Mouse (Mus musculus): ENCODE data around the gene Emc9.

Emc9 gene

DNA sequence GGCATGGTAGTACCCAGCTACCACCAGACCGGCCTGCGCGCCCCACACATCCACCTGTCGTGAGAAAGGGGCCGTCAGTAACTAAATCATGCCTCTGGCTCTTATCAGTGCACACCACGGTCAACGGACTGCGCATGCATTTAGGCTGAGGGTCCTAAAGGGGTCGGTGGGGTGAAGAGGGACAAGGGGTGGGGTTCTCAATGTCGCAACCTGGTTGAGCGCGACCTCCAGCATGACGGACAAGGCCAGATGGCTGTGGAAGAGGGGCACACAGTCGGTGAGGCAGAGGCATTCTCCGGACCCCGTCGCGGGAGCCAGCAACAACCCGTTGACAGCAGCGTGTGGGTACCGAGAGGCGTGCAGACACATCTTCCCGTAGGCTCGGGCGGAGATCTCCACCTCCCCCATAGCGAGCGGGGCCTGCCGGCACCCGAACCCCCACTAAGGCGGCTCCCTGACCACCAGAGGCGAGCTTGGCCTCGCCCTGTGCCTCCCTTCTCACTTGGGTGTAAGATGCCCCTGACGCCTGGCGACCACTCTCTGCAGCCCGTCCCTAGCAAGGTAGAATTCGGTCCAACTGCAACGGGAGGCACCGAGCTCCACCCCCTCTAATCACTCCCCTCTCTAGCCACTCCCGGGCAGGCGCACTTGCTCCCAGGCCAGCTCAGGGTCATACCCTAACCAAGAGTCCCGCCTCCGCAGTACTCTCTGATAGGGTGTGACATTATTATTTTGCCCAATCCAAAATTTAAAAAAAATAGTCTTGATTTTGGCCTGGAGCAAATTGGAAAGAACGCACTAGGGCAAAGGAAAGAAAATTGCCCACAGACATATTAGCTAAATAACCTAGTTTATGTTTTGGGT is at the start of gene Emc9:
Gene Emc9, minus strand, starts transcription at position 601 of the 864 bp plus-strand sequence.
- peak; percentile 81 for DNase-seq

DNA sequence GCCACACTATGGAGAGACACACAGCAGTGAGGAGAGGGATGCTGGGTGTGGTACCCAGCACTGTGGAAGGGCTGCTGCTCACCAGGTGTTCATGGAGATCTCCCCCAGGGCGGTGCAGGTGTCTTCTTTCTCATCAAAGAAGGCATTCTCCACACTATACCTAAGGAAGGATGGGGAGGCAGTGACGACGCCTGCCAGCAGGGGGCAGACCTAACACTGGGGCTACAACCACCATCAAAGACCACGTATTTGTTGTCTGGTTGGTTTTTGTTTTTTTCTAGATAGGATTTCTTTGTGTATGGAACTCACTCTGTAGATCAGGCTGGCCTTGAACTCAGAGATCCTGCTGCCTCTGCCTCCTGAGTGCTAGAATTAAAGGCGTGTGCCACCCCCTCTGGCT is 44.2 kb upstream of the Emc9 start:
- peak; percentile 30 for DNase-seq

DNA sequence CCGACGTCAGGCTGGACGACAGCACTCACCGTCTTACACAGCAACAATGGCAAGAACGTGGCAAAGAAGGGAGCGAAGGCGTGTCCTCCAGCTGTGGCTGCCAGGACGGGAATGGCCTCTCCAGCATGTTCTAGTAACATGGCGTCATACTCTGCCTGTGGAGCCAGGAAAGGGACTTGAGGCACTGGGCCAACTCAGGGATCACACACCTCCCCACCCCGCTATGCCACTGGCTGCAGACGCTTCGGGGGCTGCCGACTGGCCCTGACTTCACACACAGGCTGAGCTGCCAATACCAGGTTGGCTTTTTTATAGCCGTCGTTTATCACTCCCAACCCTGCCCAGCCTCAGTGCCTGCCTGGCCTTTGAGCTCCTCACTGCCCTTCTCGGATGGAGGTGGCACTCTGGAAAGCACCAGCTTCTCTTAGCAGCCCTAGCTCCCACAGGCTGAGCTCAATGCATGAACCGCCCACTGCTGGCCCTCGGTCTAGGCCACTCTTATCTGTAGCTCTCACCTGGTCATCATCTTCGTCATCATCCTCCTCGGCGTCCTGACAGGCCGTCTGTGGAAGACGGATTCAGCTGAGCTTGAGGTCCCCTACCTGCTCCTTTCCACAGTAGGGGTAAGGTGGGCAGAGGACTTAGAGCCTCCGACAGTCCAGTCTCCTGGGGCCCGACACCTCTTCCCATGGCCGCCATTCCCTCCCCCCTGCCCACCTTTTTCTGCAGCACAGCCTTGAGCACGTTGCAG is 43.1 kb upstream of the Emc9 start:
- no peak for DNase-seq

DNA sequence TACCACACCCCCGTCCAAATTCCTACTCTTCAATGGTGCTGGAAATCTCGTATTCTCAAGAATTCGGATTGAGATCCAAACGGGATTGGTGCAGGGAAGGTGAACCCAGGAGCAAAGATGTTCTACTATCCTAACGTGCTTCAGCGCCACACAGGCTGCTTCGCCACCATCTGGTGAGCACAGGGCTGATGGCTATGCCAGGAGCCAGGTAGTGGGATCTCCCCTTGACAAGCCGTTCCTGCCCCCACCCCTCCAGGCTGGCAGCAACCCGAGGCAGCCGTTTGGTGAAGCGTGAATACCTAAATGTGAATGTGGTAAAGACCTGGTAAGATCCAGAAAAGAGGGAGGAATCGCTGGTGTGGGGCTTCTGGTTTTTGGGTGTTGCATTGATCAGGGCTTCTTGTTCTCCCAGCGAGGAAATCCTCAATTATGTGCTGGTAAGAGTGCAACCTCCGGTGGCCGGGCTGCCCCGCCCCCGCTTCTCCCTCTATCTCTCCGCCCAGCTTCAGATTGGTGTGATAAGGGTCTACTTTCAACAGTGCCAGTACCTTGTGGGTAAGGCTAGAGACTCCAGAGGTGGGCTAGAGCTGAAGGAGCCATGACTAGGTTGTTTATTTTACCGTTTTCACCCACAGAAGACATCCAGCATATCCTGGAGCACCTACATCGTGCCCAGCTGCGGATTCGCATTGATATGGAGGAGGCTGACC is 33.5 kb upstream of the Emc9 start:
- no peak for DNase-seq

DNA sequence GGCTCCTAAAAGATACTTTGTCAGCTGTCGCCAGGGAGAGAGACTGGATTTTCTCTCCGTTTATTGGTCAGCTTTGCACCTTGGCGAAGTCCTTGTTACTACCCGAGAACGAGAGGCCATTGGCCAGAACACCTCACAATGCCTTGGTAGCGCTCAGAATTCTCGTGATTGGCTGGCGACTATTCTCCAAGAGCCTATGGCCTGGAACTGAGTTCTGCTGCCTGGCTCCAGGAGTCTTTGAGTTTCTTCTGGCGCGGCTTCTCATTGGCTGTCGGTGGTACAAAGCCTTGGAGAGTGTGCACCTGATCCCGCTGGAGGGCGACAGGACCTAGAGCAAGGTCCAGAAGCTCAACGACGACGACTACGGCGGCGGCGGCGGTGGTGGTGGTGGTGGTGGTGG is 32.7 kb upstream of the Emc9 start, which contains the start of gene Rec8:
Gene Rec8, plus strand, starts transcription at position 216 of the 400 bp plus-strand sequence.
- DNase-seq, result peak; percentile 69

DNA sequence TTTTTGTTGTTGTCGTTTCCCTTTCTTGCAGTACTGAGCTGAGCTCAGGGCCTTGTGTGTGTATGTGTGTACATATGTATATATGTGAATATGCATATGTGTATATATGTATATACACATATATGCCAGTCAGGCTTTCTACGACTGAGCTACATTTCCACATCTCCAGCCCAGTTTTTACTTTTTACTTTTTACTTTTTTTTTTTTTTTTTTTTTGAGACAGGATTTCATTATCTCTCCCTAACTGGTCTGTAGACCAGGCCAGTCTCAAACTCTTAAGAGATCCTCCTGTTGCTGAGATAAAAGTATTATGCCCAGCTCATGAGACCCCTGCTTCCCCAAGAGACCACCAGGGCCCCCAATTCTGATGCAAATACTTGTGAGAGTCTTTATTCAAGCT is 31.7 kb upstream of the Emc9 start:
- no peak for DNase-seq

DNA sequence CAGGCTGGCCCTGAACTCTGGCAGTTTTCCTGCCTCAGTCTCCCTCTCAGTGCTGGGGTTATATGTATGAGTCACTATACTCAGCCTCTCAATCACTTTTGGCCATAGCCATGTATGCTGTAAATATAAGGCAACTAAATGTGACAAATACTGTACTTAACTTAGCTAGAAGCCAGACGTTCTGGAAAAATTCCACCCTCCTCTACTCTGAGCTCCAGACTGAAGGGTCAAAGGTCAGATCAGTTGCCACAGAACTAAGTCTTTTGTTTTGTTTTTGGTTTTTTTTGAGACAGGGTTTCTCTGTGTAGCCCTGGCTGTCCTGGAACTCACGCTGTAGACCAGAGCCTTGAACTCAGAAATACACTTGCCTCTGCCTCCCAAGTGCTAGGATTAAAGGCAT is 30.8 kb upstream of the Emc9 start:
- DNase-seq, result no peak

DNA sequence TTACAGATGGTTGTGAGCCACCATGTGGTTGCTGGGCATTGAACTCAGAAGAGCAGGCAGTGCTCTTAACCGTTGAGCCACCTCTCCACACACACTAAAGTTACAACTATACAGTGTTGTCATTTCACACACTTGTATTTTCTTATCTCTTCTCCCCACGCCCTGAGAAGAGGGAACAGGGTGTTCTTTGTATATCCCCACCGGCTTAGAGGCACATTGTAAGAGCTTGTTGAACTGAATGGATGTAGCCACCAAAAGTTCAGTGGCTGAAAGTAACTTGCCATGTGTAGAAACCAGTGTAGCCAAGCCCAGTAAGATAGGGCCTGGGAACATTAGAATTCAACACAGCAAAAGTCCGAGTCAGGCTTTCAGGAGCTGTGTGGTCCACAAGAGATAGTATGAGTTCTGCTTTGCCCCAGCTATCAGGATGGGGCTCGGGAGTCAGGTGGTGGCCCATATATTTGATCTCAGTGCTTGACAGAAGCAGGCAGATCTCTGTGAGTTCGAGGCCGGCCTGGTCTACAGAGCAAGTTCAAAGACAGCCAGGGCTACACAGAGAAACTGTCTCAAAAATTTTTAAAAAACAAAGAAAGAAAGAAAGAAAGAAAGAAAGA is 29.6 kb upstream of the Emc9 start:
- no peak for DNase-seq

DNA sequence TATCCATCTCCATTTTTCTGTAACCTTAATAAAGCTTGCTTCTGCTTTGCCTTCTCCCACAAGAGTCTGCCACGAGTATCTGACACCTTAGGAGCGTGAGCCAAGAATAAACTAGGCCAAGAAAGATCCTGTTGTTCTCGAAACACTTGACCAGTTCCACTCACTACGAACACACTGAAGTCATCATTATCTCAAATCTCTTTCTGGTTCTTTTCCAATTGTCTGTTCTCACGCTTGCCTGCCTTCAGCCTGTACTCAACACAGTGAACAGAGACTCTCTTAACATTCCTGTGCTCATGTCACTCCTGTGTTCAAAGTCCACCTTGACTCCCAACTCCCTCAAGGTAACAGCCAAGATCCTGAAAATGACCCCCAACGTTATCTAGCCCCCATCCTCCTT is 28.2 kb upstream of the Emc9 start:
- DNase-seq, result no peak

DNA sequence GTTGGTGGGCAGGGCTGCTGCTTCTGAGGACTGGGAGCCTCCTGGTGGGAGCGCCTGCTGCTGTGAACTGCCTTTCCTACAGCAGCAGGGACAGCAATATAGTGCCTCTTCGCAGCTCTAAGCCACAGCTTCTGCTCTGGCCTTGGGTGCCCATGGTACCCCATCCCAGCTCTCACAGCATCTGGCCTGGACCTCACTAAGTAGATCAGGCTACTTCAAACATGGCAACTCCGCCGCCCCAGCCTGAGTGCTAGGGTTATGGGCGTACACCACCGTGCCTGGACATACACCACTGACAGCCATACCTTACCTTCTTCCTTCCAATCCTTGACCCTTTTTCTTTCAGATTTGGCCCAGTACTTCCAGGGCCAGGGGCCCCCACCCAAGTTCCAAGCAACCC is 23.2 kb upstream of the Emc9 start:
- no peak for DNase-seq

DNA sequence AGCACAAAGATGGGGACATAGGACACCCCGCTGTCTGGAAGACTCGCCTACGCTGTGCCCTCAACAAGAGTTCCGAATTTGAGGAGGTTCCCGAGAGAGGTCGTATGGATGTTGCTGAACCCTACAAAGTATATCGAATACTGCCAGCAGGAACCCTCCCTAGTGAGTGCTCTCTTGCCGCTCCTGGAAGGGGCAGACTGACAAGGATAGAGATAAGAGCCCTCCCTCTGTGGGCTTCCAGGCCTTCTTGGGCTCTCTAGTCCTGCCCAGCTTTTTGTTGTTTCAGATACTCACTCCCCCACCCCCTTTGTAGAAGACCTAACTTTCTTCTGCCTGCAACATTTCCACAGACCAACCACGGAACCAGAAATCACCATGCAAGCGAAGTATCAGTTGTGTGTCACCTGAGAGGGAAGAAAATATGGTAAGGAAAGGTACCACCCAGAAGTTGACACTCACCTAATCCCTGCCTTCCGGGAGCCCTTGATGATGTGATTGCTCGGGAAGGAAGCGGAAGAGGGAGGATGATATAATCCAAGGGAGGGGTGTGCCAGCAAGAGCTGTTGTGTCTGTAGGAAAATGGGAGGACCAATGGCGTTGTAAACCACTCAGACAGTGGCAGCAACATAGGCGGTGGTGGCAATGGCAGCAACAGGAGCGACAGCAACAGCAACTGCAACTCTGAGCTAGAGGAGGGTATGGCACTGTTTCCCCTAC is 20.8 kb upstream of the Emc9 start:
- DNase-seq, result no peak

DNA sequence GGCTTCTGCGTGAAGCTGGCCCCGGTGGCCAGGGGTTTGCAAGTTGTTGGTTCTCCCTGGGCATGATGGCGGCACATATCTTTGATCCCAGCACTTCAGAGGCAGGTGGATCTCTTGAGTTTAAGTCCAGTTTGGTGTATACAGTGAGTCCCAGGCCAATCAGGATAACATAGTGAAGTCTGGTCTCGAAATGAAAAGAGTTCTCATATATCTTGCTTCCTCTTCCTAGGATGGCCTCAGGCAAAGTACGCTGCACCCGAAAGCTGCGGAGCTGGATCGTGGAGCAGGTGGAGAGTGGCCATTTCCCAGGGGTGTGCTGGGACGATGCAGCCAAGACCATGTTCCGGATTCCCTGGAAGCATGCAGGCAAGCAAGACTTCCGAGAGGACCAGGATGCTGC is 19.7 kb upstream of the Emc9 start:
- DNase-seq, result no peak

DNA sequence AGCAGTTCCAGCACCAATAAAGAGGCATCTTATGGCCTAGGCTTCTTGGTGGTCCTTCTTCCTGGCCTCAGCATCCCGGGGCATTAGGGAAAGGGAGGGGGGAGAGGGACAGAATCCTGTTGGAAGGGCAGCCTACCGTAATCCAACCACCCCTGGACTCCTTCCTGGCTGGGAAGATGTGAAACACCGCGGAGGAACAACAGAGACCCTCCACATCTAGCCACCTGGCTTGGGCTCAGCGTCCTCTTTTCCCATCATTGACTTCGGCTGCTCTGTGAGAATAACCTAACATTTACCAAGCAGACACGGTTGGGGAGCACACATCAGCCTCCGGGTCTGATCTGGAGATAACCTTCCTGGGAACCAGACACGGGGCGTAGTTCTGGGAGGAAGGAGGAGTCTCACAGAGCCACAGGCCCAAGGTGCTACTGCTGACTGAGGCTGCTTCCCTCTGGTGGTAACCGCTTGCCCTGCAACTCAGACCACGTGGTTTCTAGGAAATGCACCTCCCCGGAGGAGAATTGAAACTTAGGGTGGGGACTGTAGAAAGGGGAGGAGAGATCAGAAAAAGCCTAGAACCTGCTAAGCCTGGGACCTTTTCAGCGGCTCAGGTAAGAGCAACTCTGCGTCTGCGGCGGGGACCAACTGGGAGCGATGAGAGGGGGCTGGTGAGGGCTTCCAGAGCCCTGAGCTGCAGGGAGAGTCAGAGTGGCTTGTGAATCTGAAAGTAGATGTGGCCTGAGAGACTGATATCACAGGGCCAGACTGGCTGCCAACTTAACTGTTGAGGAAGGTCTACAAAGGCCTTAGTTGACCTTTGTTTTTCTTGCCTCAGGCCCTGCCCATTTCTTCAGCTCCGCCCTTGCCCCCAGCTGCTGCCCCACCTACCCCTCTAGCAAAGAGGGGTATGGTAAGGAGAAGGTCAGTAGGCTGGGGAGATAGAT is 18.8 kb upstream of the Emc9 start:
- DNase-seq, result peak; percentile 96

DNA sequence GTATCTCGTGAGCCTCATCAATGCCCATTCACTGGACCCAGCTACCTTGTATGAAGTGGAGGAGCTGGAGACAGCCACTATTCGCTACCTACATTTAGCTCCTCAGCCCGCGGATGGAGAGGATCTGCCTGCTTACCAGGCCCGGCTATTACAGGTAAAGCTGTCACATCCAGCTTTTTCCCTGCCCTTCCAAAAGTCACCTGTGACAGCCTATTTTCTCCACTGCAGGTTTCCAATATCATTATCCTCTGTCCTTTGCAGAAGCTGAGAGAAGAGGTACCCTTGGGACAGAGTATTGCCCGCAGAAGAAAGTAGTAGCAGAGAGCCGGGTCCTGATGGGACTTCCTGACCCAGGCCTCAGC is 18.1 kb upstream of the Emc9 start, which contains the start of gene Irf9:
Gene Irf9, plus strand, starts transcription at position 301 of the 362 bp plus-strand sequence.
- no peak for DNase-seq

DNA sequence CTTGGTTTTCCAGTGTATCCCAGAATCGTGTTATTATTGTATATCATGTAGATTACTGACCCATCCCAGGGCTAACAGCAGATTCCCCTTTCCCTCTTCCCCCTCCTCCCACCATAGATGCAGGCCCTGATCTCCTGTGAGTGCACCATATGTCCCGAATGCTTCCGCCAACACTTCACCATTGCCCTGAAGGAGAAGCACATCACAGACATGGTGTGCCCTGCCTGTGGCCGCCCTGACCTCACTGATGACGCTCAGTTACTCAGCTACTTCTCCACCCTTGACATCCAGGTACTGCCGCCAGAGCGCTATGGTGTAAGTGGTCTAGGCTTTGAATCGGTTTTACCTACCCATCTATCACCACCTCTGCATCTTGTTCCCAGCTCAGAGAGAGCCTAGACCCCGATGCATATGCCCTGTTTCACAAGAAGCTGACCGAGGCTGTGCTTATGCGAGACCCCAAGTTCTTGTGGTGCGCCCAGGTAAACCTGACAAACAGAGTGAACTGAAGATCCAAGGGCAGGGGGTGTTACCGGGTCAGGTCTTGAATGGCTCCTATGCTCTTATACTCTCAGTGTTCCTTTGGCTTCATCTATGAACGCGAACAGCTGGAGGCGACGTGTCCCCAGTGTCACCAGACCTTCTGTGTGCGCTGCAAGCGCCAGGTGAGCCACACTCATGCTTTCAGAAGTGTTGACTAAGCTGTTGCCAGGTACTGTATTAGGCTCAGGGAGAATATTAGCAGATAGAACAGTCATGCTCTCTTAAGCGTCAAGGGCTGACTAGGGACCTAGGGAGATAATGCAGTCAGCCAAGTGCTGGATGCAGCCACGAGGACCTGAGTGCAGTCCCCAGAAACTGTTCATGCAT is 13.7 kb upstream of the Emc9 start:
- no peak for DNase-seq

DNA sequence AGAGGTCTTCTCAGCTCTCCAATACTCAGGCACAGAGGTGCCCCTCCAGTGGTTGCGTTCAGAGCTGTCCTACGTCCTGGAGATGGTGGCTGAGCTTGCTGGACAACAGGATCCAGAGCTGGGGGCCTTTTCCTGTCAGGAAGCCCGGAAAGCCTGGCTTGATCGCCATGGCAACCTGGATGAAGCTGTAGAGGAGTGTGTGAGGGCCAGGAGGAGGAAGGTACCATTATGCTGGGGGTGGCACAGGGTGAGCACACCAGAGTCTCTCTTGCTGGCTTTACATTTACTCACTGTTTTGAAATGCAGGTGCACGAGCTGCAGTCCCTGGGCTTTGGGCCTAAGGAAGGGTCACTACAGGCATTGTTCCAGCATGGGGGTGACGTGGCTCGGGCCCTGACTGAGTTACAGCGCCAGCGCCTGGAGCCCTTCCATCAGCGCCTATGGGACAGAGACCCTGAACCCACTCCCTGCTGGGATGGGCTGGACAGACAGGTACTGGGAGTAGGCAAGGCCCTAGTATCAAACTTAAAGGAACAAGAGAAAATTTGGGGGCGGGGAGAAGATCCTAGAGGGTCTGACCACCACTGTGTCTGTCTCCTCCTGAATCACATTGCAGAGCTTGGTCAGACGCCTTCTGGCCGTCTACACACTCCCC is 11.1 kb upstream of the Emc9 start:
- DNase-seq, result no peak

DNA sequence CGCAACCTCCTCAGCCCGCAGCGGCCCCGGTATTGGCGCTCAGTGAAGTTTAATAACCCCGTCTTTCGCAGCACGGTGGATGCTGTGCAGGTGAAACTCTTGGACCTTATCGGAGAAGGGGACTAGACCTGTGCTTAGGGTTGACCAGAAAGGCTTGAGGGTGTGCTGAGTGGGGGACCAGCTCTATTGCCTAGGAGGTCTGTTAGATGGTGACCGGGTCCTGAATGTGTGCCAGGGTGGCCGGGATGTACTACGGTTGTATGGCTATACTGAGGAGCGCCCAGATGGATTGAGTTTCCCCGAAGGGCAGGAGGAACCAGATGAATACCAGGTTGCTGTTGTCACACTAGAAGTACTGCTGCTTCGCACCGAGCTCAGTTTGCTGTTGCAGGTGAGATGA is 7.1 kb upstream of the Emc9 start:
- DNase-seq, result no peak

DNA sequence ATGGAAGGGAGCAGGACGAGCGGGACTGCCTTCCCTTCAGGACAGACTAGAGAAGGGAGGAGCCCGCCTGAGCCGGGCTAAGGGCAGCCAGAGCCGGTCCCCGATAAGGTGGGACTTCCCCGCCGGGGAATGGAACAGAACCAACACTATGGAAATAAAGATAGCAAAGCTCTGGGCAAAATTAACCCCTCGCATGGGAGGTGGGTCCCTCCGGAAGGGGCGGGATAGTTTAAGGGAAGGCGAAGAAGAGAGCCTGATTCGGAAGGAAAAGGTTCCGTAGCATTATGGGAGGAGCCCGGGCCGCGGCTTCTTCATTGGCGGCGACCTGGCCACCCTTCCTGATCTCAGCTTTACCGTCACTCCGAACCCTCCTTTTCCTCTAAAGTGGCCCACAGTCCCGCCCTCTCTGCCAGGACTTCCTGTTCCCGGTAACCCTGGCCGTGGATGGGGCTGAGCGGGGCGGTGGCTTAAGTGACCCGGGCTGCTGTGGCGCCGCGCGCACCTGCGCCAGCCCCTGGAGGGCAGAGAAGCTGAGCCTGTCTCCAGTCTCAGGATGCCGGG is 6.3 kb upstream of the Emc9 start, which contains the start of gene Rnf31:
Gene Rnf31, plus strand, starts transcription at position 378 of the 561 bp plus-strand sequence.
- peak; percentile 98 for DNase-seq

DNA sequence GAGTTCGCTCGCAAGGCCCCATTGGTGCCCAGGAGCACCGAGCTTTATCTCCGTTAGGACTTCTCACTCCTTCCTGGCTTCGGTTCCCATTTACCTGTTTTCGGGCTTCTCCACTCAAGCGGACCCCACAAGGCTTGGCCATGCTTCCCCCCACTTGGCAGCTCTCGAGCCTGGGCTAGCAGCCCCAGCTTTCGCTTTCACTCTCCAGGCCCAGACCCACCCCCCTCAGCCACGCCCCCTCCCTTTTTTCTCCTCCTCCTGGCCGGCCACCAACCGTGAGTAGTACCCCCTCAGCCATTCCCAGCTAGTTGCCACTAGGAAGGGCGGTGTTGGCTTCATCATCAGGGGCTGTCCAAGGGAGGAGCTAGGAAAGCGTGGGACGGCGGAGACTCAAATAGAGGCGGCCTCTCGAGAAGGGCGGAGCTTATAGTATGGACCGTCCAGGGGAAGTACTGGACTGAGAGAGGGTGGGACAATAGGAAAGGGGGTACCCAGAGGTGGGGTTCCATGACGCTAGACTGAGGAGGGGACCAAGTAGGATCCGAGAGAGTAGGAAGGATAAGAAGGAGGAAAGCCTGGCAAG is 5.7 kb upstream of the Emc9 start, which contains the start of gene Psme2:
Gene Psme2, minus strand, starts transcription at position 366 of the 583 bp plus-strand sequence.
- peak; percentile 98 for DNase-seq
